Mouse (Mus musculus) stomach, embryonic 14.5 days (tissue): ENCODE results near the gene Ankrd11. TPM values are rescaled to one million over a fixed set of nuclear protein-coding genes. Genes with fewer than 3 reads are reported as not detected.

Source experiments
- ATAC-seq: fragments of 200-750 bp; cut with Nextera tagmentation; 2 replicates; pipeline ENCODE4 v1.8.0; 2017; ENCODE audit warnings: low read depth, moderate TSS enrichment; ENCODE audit not compliant: insufficient number of reproducible peaks, insufficient read depth, low FRiP score
- H3K27ac ChIP-seq: fragments of 300-500 bp; sonication (generic); 2 replicates; pipeline ENCODE4 v1.5.1; 2014; ENCODE audit warnings: mild to moderate bottlenecking, low read length, moderate library complexity, mixed read lengths
- H3K27me3 ChIP-seq: fragments of 300-500 bp; sonication (generic); 2 replicates; pipeline ENCODE4 v1.6.1; 2014; ENCODE audit warnings: low read length, control low read depth, mixed read lengths; ENCODE audit not compliant: control insufficient read depth, insufficient read depth
- H3K36me3 ChIP-seq: fragments of 300-500 bp; sonication (generic); 2 replicates; pipeline ENCODE4 v1.6.1; 2014; ENCODE audit warnings: mild to moderate bottlenecking, control low read depth, low read length, moderate library complexity, mixed read lengths; ENCODE audit not compliant: control insufficient read depth, insufficient read depth
- H3K4me1 ChIP-seq: fragments of 300-500 bp; sonication (generic); 2 replicates; pipeline ENCODE4 v1.6.1; 2014; ENCODE audit warnings: low read length, control low read depth, mixed read lengths; ENCODE audit not compliant: control insufficient read depth, insufficient read depth
- H3K4me2 ChIP-seq: fragments of 300-500 bp; sonication (generic); replicated peaks from 2 replicates; pipeline ENCODE4 v1.6.1; 2014; ENCODE audit warnings: low read depth, low read length, control low read depth
- H3K4me3 ChIP-seq: fragments of 300-500 bp; sonication (generic); 2 replicates; pipeline ENCODE4 v1.5.1; 2014; ENCODE audit warnings: low read depth, low read length, control low read depth
- H3K9ac ChIP-seq: fragments of 300-500 bp; sonication (generic); replicated peaks from 2 replicates; pipeline ENCODE4 v1.6.1; 2014; ENCODE audit warnings: low read depth, mild to moderate bottlenecking, control low read depth, low read length, moderate library complexity, mixed read lengths
- H3K9me3 ChIP-seq: fragments of 300-500 bp; sonication (generic); 2 replicates; pipeline ENCODE4 v1.6.1; 2016; ENCODE audit warnings: low read depth, low read length, control low read depth; ENCODE audit not compliant: control insufficient read depth
- WGBS: fragments of 180-500 bp; shearing (Covaris S2); extraction: QIAGEN DNeasy Blood & Tissue Kit; methylation state at CpG from one replicate; pipeline ENCODE4 v1.1.7; 2014; 5-methylcytosine and 5-hydroxymethylcytosine counted together
- polyA plus RNA-seq: library from polyadenylated mRNA; unstranded; fragments of >200 nt; fragmentation: Nextera tagmentation; extraction: Ambion mirVana; gene quantifications from 2 replicates; pipeline ENCODE4 v1.2.1, GENCODE M21; 2014

Gene Ankrd11
- polyA plus RNA-seq, 1 experiment from 2014 or later = 55.5 TPM

GRCm38 (mm10) chr8:122853340-122853771, 188.7 kb downstream of the Ankrd11 start:
- ATAC-seq = no peak
- Histone ChIP-seq H3K4me3 (no peak overlapping the region), H3K4me1 (peaks cover 6% of the 10 kb centered on the region; the same call in 1 of the 2 replicates), H3K27me3 (no peaks in the 10 kb centered on the region), H3K36me3 (no peaks in the 10 kb centered on the region), H3K4me2 (no peak overlapping the region), H3K9ac (no peak overlapping the region), H3K27ac (no peak overlapping the region), H3K9me3 (no peaks in the 10 kb centered on the region)
- 26% methylated on average over 11 of the region's 11 CpGs for WGBS

GRCm38 (mm10) chr8:122852546-122852905, 189.6 kb downstream of the Ankrd11 start:
- no peak overlapping the region for H3K4me3 ChIP-seq
- no peak overlapping the region for H3K4me2 ChIP-seq
- no peaks in the 10 kb centered on the region for H3K9me3 ChIP-seq
- no peaks in the 10 kb centered on the region for H3K27me3 ChIP-seq
- no peaks in the 10 kb centered on the region for H3K36me3 ChIP-seq
- H3K27ac ChIP-seq = no peak overlapping the region
- ATAC-seq = no peak
- 86% methylated on average over 1 of the region's 1 CpGs for WGBS
- peaks cover 6% of the 10 kb centered on the region; the same call in 1 of the 2 replicates for H3K4me1 ChIP-seq
- H3K9ac ChIP-seq = no peak overlapping the region

GRCm38 (mm10) chr8:122851692-122852545, 190.2 kb downstream of the Ankrd11 start:
- Histone ChIP-seq H3K9me3 (no peaks in the 10 kb centered on the region), H3K4me3 (no peak overlapping the region), H3K9ac (no peak overlapping the region), H3K36me3 (no peaks in the 10 kb centered on the region), H3K27me3 (no peaks in the 10 kb centered on the region), H3K4me2 (no peak overlapping the region), H3K27ac (no peak overlapping the region), H3K4me1 (peaks cover 6% of the 10 kb centered on the region; the same call in 1 of the 2 replicates)
- no peak for ATAC-seq
- 78% methylated on average over 12 of the region's 12 CpGs for WGBS

- Histone ChIP-seq H3K27ac (no peak overlapping the region), H3K36me3 (no peaks in the 10 kb centered on the region), H3K4me2 (no peak overlapping the region), H3K27me3 (no peaks in the 10 kb centered on the region), H3K4me3 (no peak overlapping the region), H3K9ac (no peak overlapping the region), H3K9me3 (no peaks in the 10 kb centered on the region), H3K4me1 (peaks cover 9% of the 10 kb centered on the region)
- WGBS = 63% methylated on average over 3 of the region's 3 CpGs
- ATAC-seq = no peak
These were observed 191.3 kb downstream of the Ankrd11 start for GRCm38 (mm10) chr8:122850641-122851240.

- H3K27ac ChIP-seq = no peak overlapping the region
These were observed 192.7 kb downstream of the Ankrd11 start for GRCm38 (mm10) chr8:122849152-122849910.

GRCm38 (mm10) chr8:122847829-122848561, 194.1 kb downstream of the Ankrd11 start, which contains the start of gene Cdh15:
TSS of gene Cdh15 (plus strand) at chr8:122847966.
- Histone ChIP-seq H3K4me2 (peak within 1 kb of the TSS; percentile 20; the same call in 1 of the 2 replicates), H3K9me3 (no peaks in the 10 kb centered on the region), H3K36me3 (no peaks in the 10 kb centered on the region), H3K4me1 (peaks cover 5% of the 10 kb centered on the region; the same call in 1 of the 2 replicates), H3K27ac (no peak within 1 kb of the TSS), H3K27me3 (no peaks in the 10 kb centered on the region), H3K4me3 (no peak within 1 kb of the TSS), H3K9ac (no peak within 1 kb of the TSS)
- peak; percentile 80 for ATAC-seq
- WGBS = 15% methylated on average over 18 of the region's 18 CpGs

More at GRCm38 (mm10) chr8:122849152-122849910, 192.7 kb downstream of the Ankrd11 start:
- Histone ChIP-seq H3K9me3 (no peaks in the 10 kb centered on the region), H3K4me2 (no peak overlapping the region), H3K27me3 (no peaks in the 10 kb centered on the region), H3K4me1 (peaks cover 10% of the 10 kb centered on the region), H3K4me3 (no peak overlapping the region), H3K9ac (no peak overlapping the region), H3K36me3 (no peaks in the 10 kb centered on the region)
- ATAC-seq = no peak
- WGBS = 59% methylated on average over 8 of the region's 11 CpGs

- Histone ChIP-seq H3K9ac (no peak overlapping the region), H3K27me3 (no peaks in the 10 kb centered on the region), H3K4me3 (no peak overlapping the region), H3K9me3 (no peaks in the 10 kb centered on the region), H3K36me3 (no peaks in the 10 kb centered on the region), H3K4me1 (peaks cover 5% of the 10 kb centered on the region; the same call in 1 of the 2 replicates), H3K27ac (no peak overlapping the region), H3K4me2 (no peak overlapping the region)
- ATAC-seq = no peak; the same call in 1 of the 2 replicates
- WGBS = 72% methylated on average over 4 of the region's 4 CpGs
These were observed 196.4 kb downstream of the Ankrd11 start for GRCm38 (mm10) chr8:122845662-122846061.
